Mouse (Mus musculus): Measurements from ENCODE around the gene Mllt10.
A peak's percentile ranks its signal among the peaks of the same experiment; 100 is the strongest.

The Mllt10 gene

DNA sequence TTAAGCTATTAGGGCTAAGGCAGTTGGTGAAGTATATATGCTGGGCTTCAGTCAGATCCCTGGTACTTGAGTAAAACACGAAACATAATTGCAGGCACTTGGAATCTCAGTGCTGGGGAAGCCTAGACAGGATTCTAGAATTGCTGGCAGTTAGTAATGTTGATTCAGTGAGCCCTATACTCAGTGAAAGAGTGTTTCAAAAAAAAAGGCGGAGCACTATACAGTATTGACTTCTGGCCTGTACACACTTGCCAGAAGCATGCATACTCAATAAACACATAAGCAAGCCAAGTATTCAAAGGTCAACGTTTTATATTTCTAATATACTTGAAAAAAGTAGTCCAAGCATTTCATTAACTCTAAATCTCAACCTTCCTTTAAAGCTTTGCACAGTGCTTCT, 126.6 kb downstream of the Mllt10 start:
- no peak for DNase-seq (ENCODE audit: inconsistent age in 2 of 2, low spot score in 1 of 2)

DNA sequence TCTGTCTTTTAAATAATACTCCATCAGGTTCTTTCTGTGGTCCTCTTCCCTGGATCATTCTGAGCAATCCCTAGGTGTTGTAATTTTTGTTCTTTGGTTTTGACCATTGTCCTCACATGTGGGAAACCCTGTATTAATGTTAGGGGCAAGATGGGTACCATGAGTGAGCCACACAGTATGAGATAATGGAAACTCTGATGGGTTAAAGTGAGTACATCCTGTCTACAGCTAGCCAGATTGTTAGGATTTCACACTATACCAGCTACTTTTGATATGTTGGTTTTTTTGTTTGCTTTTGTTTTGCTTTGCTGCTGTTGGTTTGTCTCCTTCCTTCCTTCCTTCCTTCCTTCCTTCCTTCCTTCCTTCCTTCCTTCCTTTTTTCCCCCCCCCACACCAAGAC, 128.0 kb downstream of the Mllt10 start:
- DNase-seq (ENCODE audit: inconsistent age in 2 of 2, low spot score in 1 of 2) = no peak

DNA sequence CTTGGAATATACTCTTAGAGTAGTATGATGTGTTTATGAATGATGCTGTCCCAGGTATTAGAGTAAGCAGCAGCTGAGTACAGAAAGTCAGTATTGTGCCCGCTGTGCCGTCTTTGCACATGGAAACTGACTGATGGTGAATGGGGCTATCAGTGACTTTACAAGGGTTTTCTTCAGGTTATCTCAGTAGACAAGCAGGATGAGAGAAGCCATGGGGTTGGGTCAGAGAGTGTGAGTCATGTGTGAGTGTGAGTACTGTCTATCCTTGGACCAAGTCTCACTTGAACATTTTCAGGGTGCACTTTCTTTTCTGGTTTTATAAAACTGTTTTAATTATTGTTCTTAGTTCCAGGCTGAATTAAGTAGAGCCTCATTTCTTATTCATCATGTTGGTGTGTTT, 133.3 kb downstream of the Mllt10 start:
- no peak for DNase-seq (ENCODE audit: inconsistent age in 2 of 2, low spot score in 1 of 2)

DNA sequence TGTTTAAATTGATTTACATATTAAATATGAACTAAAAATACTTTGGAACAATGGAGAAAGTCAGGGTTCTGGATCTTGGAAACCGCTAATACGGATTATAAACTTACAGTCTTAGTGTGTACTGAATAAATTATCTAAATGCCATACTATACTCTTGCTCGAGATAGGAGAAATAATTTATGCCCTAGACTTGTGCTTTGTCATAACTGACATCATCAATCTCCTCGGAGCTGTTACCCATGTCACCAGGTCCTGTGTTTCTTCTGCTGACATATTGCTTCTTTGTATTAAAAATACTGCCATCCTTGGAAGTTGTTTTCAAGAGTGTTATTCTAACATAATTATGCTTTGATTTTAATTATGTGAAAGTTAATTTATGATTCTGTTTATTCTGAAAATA, 140.2 kb downstream of the Mllt10 start:
- no peak for DNase-seq (ENCODE audit: inconsistent age in 2 of 2, low spot score in 1 of 2)

DNA sequence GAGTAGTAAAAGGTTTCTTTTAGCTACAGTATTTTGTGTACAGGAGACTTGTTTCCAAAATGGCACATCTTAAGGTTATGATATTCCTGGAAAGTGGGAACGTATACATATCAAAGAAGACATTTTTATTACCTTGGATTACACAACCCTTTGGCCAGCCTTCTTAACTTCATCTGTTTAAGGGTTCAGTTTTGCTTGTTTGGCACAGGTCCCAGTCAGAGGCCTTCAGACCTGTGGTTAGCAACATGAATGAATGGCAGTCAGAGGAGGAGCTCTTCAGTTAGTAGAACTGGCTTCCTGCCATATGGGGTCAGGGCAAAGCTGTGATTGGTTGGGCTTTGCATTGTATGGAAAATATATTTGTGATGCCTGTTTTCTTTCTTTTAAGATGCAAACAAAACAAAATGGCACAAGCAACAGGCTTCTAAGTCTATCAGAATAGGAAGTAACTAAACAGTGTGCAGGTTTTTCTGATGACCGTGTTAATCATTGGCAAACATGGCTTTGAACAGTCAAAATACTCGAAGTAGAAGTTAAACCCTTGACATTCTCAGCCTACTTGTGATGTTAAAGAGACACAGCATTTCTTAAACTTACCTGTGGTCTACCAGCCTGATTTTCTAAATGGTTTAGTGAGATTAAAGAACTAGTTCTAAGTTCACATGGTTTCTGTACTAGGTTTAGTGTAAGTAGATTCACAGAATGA, 140.8 kb downstream of the Mllt10 start:
- DNase-seq (ENCODE audit: inconsistent age in 2 of 2, low spot score in 1 of 2) = peak; percentile 79 to 93

DNA sequence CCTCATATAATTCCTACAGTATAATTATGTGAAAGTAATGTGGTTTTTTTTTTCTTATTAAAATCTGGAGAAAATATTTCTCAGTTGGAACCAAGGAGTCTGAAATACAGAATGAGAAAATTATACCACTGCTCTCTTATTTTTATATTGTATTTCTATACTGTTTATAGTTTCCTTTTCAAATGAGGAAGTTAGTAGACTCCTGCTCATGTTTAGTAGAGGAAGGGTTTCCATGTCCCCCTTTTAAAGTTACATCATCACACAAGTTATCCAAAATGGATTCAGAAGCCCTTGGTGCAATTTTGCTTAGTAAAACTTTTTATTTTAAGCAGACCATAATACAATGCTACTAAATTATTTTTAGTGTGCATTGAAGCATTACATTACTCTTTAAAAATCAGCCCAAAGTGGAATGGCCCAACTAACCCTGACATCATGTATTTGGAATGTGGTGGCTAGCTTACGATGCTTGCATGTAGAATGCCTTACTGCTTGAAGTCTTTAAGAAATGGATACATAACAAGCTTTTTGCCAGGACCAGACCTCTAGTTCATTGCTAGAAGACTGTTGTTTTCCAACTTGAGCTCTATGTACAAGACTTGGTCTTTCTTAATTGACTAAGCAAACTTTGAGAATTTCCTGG, 146.9 kb downstream of the Mllt10 start:
- no peak for DNase-seq (ENCODE audit: inconsistent age in 2 of 2, low spot score in 1 of 2)

DNA sequence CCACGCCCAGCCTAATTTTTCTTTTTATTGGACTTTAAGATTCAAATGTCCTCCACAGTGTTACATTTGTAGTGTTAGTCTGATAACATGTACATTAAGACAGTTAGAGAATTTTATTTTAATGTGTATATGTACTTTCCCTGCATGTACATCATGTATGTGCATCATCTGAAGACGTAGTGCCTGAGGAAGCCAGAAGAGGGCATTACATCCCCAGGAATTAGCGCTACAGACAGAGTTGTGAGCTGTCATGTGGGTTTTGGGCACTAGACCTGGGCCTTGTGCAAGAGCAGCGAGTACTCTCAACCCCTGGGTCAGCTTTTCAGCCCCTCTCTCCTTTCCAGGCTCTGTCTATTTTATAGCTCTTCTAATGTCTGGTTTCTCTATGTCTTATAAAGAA, 147.9 kb downstream of the Mllt10 start:
- DNase-seq (ENCODE audit: inconsistent age in 2 of 2, low spot score in 1 of 2) = peak in 1 of 2 experiments; percentile 24

DNA sequence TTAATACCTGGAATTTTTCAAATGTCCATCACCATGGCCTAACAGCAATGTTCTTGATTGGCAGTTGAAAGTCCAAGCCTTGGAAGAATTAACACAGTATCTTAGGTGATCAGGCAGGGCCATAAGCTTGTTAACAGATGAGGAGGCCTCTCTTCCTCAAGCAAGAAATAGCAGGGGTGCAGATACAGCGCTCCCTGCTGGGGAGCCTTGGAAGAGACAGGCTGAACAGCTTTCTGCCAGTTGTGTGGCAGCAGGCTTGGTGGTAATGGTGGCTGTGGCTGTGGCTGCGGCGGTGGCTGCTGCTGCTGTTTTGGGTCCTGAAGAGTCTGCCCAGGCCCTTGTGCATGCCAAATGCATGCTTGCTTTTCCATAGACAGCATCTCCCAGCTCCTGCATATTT, 150.1 kb downstream of the Mllt10 start:
- DNase-seq (ENCODE audit: inconsistent age in 2 of 2, low spot score in 1 of 2) = peak; percentile 71 to 85

DNA sequence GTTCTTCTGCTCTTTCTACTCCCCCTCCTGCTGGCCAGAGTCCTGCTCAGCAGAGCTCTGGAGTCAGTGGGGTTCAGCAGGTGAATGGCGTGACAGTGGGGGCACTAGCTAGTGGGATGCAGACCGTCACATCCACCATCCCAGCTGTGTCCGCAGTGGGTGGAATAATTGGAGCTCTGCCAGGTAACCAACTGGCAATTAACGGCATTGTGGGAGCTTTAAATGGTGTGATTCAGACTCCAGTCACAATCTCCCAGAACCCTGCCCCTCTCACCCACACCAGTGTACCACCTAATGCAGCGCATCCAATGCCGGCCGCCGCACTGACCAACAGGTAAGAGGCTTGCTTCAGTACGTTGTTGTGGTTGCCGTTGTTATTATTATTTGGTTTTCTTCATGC, 151.8 kb downstream of the Mllt10 start:
- no peak for DNase-seq (ENCODE audit: inconsistent age in 2 of 2, low spot score in 1 of 2)

DNA sequence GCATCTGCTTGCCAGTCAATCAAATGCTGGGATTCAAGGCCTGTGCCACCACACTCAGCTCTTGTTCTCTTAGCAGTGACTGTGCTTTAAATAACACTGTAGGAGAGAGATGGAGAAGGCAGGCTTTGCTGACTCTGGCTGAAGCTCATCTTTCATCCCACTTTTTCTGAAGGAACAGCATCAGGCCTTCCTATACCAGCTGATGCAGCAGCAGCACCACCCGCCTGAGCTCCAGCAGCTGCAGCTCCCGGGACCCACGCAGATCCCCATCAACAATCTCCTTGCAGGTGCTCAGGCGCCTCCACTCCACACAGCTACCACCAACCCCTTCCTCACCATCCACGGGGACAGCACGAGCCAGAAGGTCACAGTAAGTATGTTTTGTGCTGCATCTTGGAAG, 153.5 kb downstream of the Mllt10 start:
- DNase-seq (ENCODE audit: inconsistent age in 2 of 2, low spot score in 1 of 2) = peak in 1 of 2 experiments; percentile 22

DNA sequence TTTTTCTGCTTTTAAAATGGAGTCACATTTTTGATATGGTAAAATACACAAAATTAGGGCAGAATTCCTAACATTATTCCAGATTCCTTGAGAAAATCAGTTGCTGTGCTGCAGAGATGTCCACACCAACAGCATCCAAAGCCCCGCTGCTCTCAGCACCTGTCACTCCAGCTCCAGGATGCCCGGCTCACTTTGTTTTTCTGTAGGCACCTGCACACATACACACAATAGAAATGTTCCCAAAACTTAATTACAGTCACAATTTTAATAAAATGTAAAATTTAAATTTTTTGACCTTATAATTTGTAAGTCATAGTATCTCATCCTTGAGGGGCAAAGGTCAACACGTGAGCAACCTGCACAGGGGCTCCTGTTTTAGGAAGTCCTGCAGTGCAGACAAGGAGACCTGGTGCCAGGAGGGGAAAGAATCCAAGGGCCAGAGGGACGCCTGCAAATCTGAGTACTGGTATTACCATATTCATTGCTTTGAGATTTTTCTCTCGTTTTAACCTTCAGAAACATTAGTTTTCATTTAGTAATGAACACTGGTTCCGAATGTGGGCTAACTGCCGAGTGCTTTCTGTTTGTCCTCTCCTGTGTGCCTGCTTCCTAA, 154.3 kb downstream of the Mllt10 start:
- DNase-seq (ENCODE audit: inconsistent age in 2 of 2, low spot score in 1 of 2) = no peak

DNA sequence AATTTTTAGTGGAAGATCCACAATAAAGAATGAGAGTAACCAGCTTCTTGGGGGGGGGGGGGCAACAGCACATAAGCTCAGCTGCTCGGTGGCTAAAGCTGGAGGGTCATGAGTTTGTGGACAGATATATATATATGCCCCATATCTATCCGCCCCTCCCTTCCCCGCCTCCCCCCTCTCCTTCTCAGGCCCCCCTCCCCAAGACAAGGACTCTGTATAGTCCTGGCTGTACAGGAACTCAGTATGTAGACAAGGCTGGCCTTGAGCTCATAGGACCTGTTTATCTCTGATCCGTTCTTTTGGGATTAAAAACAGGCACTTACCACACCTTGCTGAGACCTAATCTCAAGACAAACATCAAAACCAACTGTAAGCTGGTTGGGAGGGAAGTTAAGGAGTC, 154.9 kb downstream of the Mllt10 start:
- no peak for DNase-seq (ENCODE audit: inconsistent age in 2 of 2, low spot score in 1 of 2)

DNA sequence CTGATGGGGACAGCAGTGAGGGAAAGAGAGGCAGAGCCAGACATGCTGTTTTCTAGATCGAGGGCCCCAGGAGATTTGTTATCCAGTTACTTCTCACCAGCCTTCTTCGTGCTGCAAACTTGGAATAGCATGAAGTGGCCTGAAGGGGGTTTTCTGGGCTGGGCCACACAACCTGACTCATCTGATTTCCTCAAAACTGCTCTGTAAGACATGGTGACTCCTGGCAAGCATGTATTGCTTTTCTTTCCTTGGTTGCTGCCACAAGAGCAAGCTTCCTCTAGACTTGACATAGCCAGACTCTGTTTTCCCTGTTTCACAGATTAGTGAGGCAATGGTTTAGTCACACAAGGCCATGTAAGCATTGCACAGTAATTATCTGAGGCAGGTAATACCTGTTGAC, 159.0 kb downstream of the Mllt10 start:
- peak in 1 of 2 experiments; percentile 41 for DNase-seq (ENCODE audit: inconsistent age in 2 of 2, low spot score in 1 of 2)

DNA sequence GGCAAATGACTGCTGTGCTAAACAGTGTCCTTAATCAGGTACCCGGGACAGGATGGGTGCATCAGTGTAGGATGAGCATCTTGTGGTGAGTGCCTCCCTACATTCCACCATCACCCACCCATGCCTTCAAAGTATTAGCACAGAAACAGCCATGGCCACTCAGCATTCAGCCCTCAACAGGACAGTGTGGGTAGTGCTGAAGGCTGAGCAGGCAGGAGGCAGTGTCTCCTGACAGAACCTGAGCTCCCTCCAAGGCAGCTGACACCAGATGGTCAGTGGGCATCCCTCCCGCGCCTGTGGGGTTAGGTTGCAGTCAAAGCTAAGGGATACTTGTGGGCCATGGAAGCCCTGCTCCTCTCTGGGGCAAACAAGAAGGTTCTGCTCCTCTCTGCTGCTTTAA, 162.8 kb downstream of the Mllt10 start:
- DNase-seq (ENCODE audit: inconsistent age in 2 of 2, low spot score in 1 of 2) = no peak

DNA sequence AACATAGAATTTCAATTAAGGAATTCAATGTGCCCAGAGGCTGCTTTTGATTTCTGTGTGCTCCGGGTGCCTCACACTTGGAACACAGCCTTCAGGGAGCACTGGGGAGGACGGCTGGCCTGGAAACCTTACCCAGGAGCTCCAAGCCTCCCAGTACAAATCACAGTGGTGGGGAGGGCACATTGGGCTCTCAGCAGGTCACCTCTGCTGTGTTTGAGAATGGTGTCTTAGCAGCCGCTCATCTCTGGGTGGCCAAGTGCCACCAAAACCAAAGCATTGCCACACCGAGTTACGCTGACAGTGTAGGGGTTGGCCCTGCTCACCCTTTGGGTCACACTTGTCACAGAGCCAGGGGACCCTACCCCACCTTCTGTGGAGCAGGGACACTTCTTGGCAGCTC, 163.5 kb downstream of the Mllt10 start:
- DNase-seq (ENCODE audit: inconsistent age in 2 of 2, low spot score in 1 of 2) = no peak

DNA sequence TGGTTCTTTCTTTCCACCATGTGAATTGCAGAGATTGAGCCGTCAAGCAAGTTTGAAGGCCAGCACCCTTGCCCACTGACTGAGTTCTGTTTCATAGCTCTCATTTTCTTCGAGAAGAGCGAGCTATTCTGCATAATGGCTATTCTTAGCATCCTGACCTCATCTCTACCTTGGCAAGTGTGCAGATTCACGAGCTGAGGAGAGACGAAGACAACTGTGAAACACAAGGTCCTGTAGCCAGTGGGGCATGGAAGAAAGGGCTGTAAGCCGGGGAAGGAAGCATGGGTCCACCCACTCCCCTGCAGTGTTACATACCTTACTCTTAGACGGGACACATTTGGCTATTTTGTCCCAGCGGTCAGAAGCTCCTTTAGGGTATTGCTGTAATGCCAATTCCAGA, 164.1 kb downstream of the Mllt10 start:
- DNase-seq (ENCODE audit: inconsistent age in 2 of 2, low spot score in 1 of 2) = no peak

DNA sequence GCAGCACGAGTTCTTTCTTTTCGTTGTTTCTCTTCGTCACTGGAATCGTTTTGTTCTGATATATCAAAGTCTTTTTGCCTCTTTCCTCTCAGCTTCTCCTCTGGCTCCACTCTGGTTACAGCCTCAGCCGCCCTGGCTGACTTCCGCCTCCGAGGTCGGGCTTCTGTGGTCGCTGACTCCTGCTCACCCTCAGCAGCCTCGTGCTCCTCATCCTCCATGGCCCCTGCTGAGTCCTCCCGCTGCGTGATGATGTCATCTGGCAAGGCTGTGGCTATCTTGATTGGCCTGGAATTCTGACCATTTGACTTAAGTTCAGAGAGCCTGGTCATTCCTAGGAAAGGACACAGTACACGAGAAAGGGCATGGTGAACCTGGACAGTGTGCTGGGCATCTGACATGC, 164.5 kb downstream of the Mllt10 start:
- DNase-seq (ENCODE audit: inconsistent age in 2 of 2, low spot score in 1 of 2) = no peak

DNA sequence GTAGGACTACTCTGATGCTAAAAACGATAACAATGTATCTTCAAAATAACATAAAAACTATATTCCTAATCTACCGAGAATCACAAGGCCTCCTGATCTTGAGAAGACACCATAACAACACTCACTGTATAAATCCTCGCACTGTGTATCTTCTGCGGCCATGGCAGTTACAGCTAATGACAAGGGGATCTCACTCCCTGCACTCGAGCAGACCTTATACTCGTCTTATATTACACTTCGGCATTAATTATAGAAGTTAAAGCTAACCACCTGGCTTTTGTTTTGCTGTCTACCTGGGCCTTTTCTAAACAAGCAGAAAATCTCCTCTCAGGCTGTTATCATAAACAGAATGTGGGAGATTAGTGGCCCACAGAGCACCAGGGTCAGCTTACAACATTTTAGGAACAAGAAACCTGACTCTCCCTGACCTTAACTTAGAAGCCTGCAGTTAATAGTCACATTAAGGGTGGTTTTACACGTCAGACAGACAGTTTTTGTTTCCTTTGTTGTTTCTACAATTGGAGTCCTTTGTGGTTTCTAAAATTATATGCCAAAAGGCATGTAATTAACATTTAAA, 173.5 kb downstream of the Mllt10 start:
- no peak for DNase-seq (ENCODE audit: inconsistent age in 2 of 2, low spot score in 1 of 2)

DNA sequence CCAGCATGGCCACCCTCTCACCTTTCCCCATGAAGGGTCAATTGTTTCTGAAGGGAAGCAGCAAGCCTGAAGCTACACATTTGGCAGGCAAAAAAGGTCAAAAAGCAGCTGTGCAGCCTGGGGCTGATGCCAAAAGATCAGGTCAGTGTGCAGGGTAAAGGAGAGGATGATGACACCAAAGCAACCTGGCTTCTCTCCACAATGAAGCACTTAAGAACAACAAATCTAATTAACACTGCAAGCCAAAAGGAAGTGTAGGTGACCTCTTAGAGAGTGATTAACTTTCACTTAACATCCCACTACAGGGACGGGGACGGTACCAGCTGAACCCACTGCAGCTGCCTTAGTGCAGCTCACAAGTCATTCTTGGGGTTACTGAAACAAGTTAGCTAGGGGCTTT, 174.2 kb downstream of the Mllt10 start:
- peak in 1 of 2 experiments; percentile 52 for DNase-seq (ENCODE audit: inconsistent age in 2 of 2, low spot score in 1 of 2)

DNA sequence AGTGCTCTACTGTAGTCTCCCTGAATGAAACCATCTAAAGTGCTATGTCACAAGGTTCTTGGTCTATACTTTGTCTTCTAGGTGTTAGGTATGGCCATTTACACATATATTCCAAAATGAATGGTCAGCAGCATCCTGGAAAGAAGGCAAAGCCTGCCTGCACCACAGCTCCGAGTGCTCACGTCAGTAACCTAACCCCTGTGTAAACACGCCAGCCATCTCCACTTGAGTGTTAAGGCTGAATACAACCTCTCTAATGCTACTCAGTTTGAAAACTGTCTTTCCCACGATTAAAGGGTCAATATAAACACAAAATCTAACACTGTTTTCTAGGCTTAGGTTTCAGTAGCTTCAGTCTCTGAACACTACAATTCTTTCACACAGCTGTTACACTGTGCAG, 176.1 kb downstream of the Mllt10 start:
- no peak for DNase-seq (ENCODE audit: inconsistent age in 2 of 2, low spot score in 1 of 2)

DNA sequence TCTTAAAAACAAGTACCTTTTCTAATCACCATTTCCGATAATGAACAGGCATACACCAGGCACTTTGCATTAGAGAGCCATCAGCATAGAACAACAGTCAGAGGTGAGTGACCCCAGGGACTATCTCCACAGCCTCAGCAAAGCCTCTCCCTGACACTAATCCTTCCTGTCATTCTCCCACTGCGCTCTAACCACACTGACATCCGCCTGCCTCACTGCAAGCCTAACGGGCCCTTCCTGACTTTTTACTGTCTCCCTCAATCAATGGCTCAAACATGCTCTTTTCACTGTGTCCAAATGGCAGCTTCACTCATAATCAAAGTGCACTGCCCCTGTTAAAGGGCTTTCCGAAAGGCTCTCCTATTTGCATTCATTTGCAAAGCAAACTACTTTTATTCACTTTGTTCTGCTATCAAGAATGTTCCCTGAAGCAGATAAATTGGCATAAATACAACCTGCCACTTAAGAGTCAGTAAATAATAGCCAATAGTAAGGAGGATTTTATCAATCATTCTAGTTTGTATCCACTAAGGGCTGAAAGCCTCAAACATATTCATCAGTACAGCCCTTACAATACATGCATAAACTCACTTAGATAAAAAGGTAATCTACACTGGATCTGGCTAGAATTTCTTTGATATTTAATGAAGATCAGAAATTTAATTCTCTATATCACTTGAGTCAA, 178.0 kb downstream of the Mllt10 start:
- DNase-seq (ENCODE audit: inconsistent age in 2 of 2, low spot score in 1 of 2) = no peak

DNA sequence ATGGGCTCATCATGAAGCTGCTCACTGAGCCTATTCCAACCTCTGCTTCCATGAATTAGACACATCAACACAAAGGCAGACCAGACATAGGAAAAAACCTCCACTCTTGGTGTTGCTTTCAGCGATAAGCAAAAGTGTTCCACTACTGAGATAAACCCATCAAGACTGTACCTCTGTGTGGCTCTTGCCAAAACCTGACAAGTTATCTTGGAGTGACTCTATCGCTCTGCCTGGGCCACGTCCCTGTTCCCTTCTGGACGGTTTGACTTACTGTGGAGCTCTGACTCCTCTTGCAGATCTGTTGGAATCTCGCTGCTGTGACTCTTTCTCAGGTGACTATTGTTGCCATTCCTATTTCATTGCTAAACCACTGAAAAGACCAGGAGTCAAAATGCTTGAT, 180.5 kb downstream of the Mllt10 start:
- DNase-seq (ENCODE audit: inconsistent age in 2 of 2, low spot score in 1 of 2) = no peak
